Mouse (Mus musculus) G1E (cell line): ENCODE measurements around the gene Ly6f.

ENCODE experiments used
- CTCF ChIP-seq: IDR thresholded peaks from 2 replicates; pipeline ENCODE4 v1.5.1; 2012; ENCODE audit warnings: low read depth, low read length, inconsistent platforms, mixed read lengths
- GATA1 ChIP-seq: IDR thresholded peaks from 2 replicates; pipeline ENCODE4 v1.6.1; 2012; ENCODE audit warnings: borderline replicate concordance, low read length, inconsistent platforms, mixed read lengths

GRCm38 (mm10) chr15:75293873-75294385 is 25.7 kb downstream of the Ly6f start:
- TF ChIP-seq CTCF = no peak
- TF ChIP-seq GATA1 = no peak
